Mouse (Mus musculus) CH12F3 (cell line): ENCODE measurements around the gene Vpreb3.

ENCODE experiments used
- in situ Hi-C: fragments of 300-500 bp; cut with MboI; formaldehyde crosslinking; loops from 2 replicates; pipeline ENCODE4 v1.14.3; 2020; ENCODE audit warnings: low sequenced_read_pairs

The Vpreb3 gene

DNA sequence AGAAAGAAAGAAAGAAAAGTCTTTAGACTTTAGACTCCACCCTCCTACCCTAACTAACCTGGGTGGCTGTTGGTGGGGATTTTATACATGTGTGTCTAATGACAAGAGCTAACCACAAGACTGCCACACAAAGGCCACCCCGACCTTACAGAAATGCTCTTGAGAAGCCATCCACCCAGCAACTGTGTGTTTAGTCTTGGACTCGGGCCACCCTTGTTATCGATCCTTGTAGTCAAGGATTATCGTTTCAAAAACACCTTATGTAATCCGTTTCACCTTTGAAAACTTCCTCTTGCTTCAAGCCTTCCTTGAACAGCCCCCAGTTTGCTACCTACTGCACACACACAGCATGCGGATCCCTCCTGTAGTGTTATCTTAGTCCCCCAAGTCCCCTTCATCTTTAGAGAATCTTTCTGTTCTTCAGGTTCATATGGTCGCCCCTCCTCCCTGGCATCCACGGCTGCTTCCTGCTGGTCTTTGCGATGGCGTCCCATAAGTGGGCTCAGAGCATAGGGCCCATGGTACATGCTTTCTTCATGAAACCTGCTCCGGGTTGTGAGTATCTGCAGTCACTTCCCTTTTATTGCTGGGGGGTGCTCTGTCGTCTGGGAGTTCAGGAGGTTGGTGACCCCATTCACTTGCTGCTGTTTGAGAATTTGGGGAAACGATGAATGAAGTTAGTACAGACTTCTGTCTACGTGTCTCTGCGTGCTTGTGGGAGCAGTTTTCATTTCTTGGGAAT lies at the start of gene Vpreb3:
TSS of gene Vpreb3 (plus strand) at position 322 of the 742 bp plus-strand sequence.
- in situ Hi-C loops = no loop called here

- in situ Hi-C loops = no loop called here
These were observed 49.6 kb upstream of the Vpreb3 start, which contains the start of gene Derl3 for GRCm38 (mm10) chr10:75893089-75893750. Gene Derl3 (plus strand): TSS chr10:75893413.

DNA sequence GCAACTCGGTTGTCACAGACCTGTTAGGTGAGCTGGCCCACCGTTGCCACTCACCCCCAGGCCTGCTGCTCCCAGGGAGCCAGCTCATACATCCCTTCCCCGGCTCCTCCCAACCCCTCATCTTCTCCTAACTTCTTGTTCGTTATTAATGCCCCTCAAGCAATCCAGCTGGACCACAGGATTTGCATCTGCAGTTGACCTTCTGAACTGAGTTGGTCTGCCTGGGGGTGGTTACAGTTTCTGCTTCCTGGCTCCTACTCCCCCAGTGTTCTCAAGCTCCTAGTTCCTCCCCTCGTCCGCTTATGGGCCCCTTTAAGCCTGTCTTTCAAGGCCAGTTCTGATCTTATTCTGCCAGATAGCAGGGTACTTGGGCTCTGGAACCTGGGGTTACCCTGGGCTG lies 48.3 kb upstream of the Vpreb3 start:
- in situ Hi-C loops = no loop called here

- in situ Hi-C loops = no loop called here
These were observed 47.1 kb upstream of the Vpreb3 start for GRCm38 (mm10) chr10:75895730-75896129.

DNA sequence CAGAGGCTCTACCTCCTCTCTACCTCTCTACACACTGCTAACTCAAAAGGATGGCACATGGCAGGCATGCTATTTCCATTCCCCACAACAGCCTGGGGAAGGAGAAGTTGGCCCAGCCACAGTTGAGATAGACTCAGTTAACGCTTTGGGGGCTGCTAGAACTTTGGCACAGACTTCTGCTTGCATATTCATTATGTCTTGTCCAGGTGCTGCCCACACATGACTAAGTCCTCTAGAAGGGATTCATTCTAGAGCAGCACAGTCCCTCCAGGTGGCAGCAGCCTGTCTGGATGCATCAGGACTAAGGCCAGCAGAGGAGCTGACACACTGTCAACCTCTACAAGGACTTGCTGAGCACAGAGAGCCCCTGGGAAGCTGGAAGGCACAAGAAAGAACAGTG lies 46.6 kb upstream of the Vpreb3 start:
- in situ Hi-C loops = no loop called here

DNA sequence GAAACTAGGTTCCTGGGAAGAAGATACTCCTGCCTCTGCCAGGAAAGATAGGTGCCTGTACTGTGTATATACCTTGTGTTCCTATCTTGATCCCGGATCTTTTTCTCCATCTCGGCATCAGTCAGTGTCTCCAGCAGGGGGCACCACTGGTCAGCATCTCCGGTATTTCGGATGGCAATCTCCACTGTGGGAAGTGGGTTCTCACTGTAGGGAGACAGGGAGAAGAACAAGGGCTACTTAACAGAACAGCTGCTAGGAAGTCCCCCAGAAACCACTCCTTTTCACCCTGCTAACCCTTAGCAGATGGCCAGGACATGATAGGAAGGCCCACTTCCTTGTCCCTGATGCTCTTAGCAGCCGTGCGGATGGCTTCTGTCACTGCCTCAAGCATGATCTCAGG lies 45.5 kb upstream of the Vpreb3 start:
- in situ Hi-C loops = no loop called here

- in situ Hi-C loops = no loop called here
These were observed 44.8 kb upstream of the Vpreb3 start for GRCm38 (mm10) chr10:75898039-75898564.

DNA sequence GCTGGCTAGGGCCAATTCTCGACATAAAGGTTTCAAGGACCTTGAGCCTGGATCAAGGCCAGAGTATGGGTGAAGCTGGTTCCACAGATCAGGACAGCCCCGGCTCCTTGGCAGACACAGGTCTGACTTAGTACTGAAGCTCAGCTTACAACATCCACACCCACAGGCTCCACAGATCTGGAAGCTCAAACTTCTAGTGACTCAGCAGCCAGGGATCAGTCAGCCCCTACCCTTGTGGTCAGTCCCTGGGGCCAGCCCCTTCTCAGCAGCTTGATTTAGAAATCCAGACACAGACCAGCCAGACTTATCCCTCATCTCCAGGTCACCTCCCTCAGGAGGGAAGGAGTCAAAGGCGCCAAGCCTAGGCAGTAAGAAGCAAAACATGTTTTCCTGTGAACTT lies 44.0 kb upstream of the Vpreb3 start:
- in situ Hi-C loops = no loop called here

- in situ Hi-C loops = no loop called here
These were observed 38.5 kb upstream of the Vpreb3 start for GRCm38 (mm10) chr10:75904391-75904790.

DNA sequence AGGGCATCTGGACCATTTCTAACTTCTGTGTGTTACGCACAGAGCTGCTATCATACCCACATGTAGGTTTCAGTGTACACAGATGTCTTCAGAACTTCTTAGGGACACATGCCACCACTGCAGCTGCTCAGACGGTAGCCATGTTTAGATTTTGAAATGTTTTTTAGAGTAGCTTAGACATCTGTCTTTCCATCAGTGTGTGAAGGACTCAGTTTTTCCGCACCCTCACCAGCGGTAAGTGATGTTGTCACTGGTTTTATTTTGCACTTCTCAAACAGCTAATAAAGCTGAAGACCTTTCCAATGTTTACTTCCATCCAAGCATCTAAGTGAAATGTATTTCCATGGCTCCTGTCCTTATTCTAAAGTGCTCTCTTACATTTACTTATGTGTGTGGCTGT lies 36.0 kb upstream of the Vpreb3 start:
- in situ Hi-C loops = no loop called here

DNA sequence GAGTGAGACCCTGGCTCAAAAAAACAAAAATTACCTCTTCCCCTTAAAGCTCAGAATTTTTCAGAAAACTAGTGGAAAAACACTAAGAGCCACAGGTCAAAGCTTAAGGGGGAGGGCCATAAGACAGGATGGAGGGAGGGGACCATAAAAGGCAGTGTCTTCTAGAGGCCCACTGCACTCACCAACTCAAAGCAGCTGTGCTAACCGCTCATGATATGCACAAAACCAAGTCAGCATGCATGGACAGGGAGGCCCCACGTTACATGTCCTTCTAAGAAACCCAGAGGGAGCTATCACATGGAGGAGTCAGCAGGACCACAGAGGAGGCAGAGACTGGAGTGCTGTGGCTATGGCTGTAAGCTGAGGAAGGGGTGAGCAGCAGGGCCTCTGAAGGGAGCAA lies 32.2 kb upstream of the Vpreb3 start:
- in situ Hi-C loops = no loop called here

- in situ Hi-C loops = no loop called here
These were observed 29.8 kb upstream of the Vpreb3 start for GRCm38 (mm10) chr10:75913013-75913589.

DNA sequence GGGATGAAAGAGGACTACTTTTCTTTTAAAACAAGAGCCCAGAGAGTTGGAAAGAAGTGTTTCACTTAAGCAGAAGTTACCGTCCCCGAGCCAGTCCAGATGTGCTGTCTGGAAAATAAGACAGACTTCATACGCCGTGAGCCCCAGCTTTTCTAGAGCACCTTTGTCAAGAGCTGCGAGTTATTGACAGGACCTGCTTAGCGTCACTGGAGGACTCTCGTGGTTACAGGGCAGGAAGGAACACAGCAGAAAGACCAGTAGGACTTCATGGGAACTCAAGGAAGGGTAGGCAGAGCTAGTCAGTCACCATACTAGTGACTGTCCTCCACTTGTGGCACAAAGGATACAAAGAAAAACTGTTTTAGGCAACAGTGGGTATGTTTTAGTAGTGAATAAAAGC lies 27.3 kb upstream of the Vpreb3 start:
- in situ Hi-C loops = no loop called here

GRCm38 (mm10) chr10:75916840-75917239 lies 26.0 kb upstream of the Vpreb3 start:
- in situ Hi-C loops = no loop called here

- in situ Hi-C loops = no loop called here
These were observed 23.8 kb upstream of the Vpreb3 start for GRCm38 (mm10) chr10:75919026-75919425.

DNA sequence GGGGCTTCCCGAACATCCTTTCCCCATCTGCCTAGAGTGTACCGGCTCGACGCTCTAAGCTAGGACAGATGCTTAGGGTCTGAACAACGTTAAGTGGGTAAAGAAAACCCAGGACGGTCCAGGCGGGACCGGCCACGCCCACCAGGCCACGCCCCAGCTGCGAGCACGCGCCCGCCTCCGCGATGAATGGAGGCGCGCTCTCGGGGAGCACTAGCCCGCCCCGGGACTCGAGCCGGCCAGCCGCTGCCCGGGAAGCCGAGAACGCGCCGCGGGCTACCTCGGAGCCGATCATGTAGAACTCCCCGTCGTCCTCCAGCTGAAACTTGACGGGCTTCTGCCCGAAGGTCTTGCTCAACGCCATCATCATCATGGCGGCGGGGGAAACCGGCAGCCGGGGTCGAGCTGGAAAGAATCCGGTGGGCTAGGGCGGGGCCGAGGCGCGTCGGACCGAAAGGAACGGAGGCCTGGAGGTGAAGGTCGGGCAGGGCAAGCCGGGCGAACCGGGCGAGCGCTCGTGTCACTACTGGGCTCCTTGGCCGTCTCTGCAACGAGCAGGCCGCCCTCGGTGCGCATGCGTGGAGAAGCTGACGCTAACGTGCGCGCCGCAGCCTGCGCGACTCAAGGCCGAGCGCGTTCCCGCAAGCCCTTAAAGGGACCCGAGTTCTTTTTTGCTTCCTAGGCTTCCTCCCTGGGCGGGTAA lies 21.7 kb upstream of the Vpreb3 start, which contains the start of gene Smarcb1:
TSS of gene Smarcb1 (minus strand) at position 592 of the 700 bp plus-strand sequence.
- in situ Hi-C loops = no loop called here

- in situ Hi-C loops = no loop called here
These were observed 20.9 kb upstream of the Vpreb3 start for GRCm38 (mm10) chr10:75921726-75922560.

- in situ Hi-C loops = no loop called here
These were observed 18.5 kb upstream of the Vpreb3 start for GRCm38 (mm10) chr10:75924324-75924723.

GRCm38 (mm10) chr10:75926396-75926795 lies 16.5 kb upstream of the Vpreb3 start:
- in situ Hi-C loops = no loop called here

GRCm38 (mm10) chr10:75930304-75930703 lies 12.6 kb upstream of the Vpreb3 start:
- in situ Hi-C loops = no loop called here
